Mouse (Mus musculus) heart, postnatal 0 days (tissue): ENCODE results near the gene Twnk.
A peak's percentile ranks its signal among the peaks of the same experiment; 100 is the strongest.

Experiments
- CTCF ChIP-seq: IDR thresholded peaks from 2 replicates; pipeline ENCODE4 v1.5.1; 2016; ENCODE audit warnings: antibody characterized with exemption, control low read depth, low read depth
- EP300 ChIP-seq: IDR thresholded peaks from 2 replicates; pipeline ENCODE4 v1.6.1; 2016; ENCODE audit warnings: antibody characterized with exemption, low read depth

GRCm38 (mm10) chr19:45030111-45030510 lies 24.6 kb downstream of the Twnk start:
- TF ChIP-seq CTCF (peak; percentile 71), EP300 (no peak)
